Mouse (Mus musculus) heart, embryonic 14.5 days (tissue): ENCODE results near the gene Eif2b3. TPM values are rescaled to one million over a fixed set of nuclear protein-coding genes. Genes with fewer than 3 reads are reported as not detected.

ENCODE experiments used
- ATAC-seq: fragments of 200-750 bp; cut with Nextera tagmentation; 2 replicates; pipeline ENCODE4 v1.8.0; 2017; ENCODE audit warnings: low read depth, moderate TSS enrichment; ENCODE audit not compliant: insufficient number of reproducible peaks, insufficient read depth, low FRiP score
- H3K27ac ChIP-seq, 2 experiments: fragments of 200-500 bp in 1 of 2; fragments of 300-500 bp in 1 of 2; sonication (generic) in 1 of 2; replicated peaks in 1 of 2; 2 replicates each; pipeline ENCODE4 v1.5.1; 2012 to 2014; ENCODE audit warnings: low read depth in 2 of 2, low read length in 2 of 2, control low read depth in 1 of 2, mild to moderate bottlenecking in 1 of 2, mixed read lengths in 1 of 2; ENCODE audit not compliant: control insufficient read depth in 1 of 2, insufficient read depth in 1 of 2
- H3K27me3 ChIP-seq: fragments of 300-500 bp; sonication (generic); 2 replicates; pipeline ENCODE4 v1.6.1; 2014; ENCODE audit warnings: mild to moderate bottlenecking, low read length, control low read depth; ENCODE audit not compliant: control insufficient read depth, insufficient read depth
- H3K36me3 ChIP-seq: fragments of 300-500 bp; sonication (generic); 2 replicates; pipeline ENCODE4 v1.6.1; 2014; ENCODE audit warnings: mild to moderate bottlenecking, control low read depth, low read length, mixed read lengths; ENCODE audit not compliant: control insufficient read depth, insufficient read depth
- H3K4me1 ChIP-seq, 2 experiments: fragments of 200-500 bp in 1 of 2; fragments of 300-500 bp in 1 of 2; sonication (generic) in 1 of 2; 2 replicates each; pipeline ENCODE4 v1.6.1; 2012 to 2014; ENCODE audit warnings: low read length in 2 of 2, control low read depth in 1 of 2, mixed read lengths in 1 of 2; ENCODE audit not compliant: control insufficient read depth in 2 of 2, insufficient read depth in 2 of 2
- H3K4me2 ChIP-seq: fragments of 300-500 bp; sonication (generic); 2 replicates; pipeline ENCODE4 v1.6.1; 2014; ENCODE audit warnings: mild to moderate bottlenecking, low read length
- H3K4me3 ChIP-seq, 2 experiments: fragments of 200-500 bp in 1 of 2; fragments of 300-500 bp in 1 of 2; sonication (generic) in 1 of 2; 2 replicates each; pipeline ENCODE4 v1.5.1; 2012 to 2014; ENCODE audit warnings: low read length in 2 of 2, mild to moderate bottlenecking in 2 of 2, control low read depth in 1 of 2, low read depth in 1 of 2, moderate library complexity in 1 of 2; ENCODE audit not compliant: control insufficient read depth in 1 of 2, insufficient read depth in 1 of 2
- H3K9ac ChIP-seq: fragments of 300-500 bp; sonication (generic); 2 replicates; pipeline ENCODE4 v1.6.1; 2014; ENCODE audit warnings: mild to moderate bottlenecking, low read length
- H3K9me3 ChIP-seq: fragments of 300-500 bp; sonication (generic); 2 replicates; pipeline ENCODE4 v1.6.1; 2016; ENCODE audit warnings: low read length, control low read depth; ENCODE audit not compliant: control insufficient read depth
- WGBS: fragments of 180-500 bp; shearing (Covaris S2); extraction: QIAGEN DNeasy Blood & Tissue Kit; methylation state at CpG from one replicate; pipeline ENCODE4 v1.1.7; 2014; 5-methylcytosine and 5-hydroxymethylcytosine counted together
- polyA plus RNA-seq: library from polyadenylated mRNA; unstranded; fragments of >200 nt; fragmentation: Nextera tagmentation; extraction: Ambion mirVana; gene quantifications from 2 replicates; pipeline ENCODE4 v1.2.1, GENCODE M21; 2014

The Eif2b3 gene
- polyA plus RNA-seq, 1 experiment from 2014 or later, result 22.0 TPM

- Histone ChIP-seq H3K9me3 (no peaks in the 10 kb centered on the region), H3K27me3 (no peaks in the 10 kb centered on the region), H3K4me1 (no peaks in the 10 kb centered on the region), H3K36me3 (peaks cover 42% of the 10 kb centered on the region), H3K4me2 (no peak overlapping the region), H3K27ac (no peak overlapping the region), H3K9ac (no peak overlapping the region), H3K4me3 (no peak overlapping the region)
- ATAC-seq, result no peak
- 90% methylated on average over 4 of the region's 4 CpGs for WGBS
These were observed 14.6 kb upstream of the Eif2b3 start for GRCm38 (mm10) chr4:117004649-117005048.

GRCm38 (mm10) chr4:117005611-117006400 lies 13.4 kb upstream of the Eif2b3 start:
- Histone ChIP-seq H3K9ac (no peak overlapping the region), H3K27me3 (no peaks in the 10 kb centered on the region), H3K36me3 (peaks cover 30% of the 10 kb centered on the region), H3K4me1 (no peaks in the 10 kb centered on the region), H3K4me2 (no peak overlapping the region), H3K27ac (no peak overlapping the region), H3K4me3 (no peak overlapping the region), H3K9me3 (no peaks in the 10 kb centered on the region)
- WGBS, result 70% methylated on average over 7 of the region's 7 CpGs
- no peak for ATAC-seq

DNA sequence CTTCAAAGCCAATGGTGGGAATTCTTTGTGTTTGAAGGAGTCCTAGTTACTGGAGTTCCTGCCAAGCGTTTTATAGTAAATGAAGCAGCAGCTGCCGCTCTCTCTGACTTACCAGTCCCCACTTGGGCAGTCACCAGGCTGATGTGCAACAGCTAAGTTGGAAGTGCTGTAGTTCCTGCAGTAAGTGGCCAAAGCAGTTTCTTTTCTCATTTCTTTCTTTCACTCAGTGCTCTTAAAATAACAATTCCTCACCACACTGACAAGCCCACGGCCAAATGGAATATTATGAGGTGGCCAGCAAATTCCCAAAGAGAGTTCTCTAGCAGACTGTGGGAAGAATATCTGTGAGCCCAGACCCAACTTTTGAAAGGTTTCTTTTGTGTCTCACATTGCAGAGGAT lies 12.1 kb upstream of the Eif2b3 start:
- peaks cover 19% of the 10 kb centered on the region for H3K36me3 ChIP-seq
- H3K9me3 ChIP-seq, result no peaks in the 10 kb centered on the region
- no peak overlapping the region for H3K4me2 ChIP-seq
- no peaks in the 10 kb centered on the region for H3K27me3 ChIP-seq
- H3K27ac ChIP-seq, result no peak overlapping the region
- no peak for ATAC-seq
- 70% methylated on average over 3 of the region's 3 CpGs for WGBS
- H3K4me1 ChIP-seq, result no peaks in the 10 kb centered on the region
- H3K9ac ChIP-seq, result no peak overlapping the region
- no peak overlapping the region for H3K4me3 ChIP-seq

GRCm38 (mm10) chr4:117010231-117010630 lies 9.0 kb upstream of the Eif2b3 start:
- 65% methylated on average over 5 of the region's 5 CpGs for WGBS
- H3K4me3 ChIP-seq, result no peak overlapping the region
- no peaks in the 10 kb centered on the region for H3K4me1 ChIP-seq
- H3K4me2 ChIP-seq, result no peak overlapping the region
- H3K27me3 ChIP-seq, result no peaks in the 10 kb centered on the region
- H3K36me3 ChIP-seq, result no peaks in the 10 kb centered on the region
- no peaks in the 10 kb centered on the region for H3K9me3 ChIP-seq
- ATAC-seq, result no peak
- H3K9ac ChIP-seq, result no peak overlapping the region
- H3K27ac ChIP-seq, result no peak overlapping the region

DNA sequence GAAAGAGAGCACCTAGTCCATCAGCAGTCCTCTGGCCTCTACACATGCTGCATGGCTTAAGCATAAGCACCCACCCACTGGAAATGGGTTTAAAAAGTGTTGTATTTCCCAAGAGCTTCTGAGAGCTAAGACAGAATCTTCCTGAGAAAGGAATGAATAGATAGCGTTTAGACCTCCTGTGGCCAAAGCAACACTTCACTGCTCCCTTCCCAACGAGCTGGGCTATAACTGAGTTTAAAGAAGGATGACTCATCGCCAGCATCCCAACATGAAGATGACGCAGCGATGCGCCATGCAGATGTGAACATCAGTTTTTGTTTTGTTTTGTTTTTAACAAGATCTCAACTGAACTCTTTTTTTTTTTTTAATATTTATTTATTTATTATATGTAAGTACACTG lies 5.6 kb upstream of the Eif2b3 start:
- WGBS, result 78% methylated on average over 6 of the region's 6 CpGs
- H3K27me3 ChIP-seq, result no peaks in the 10 kb centered on the region
- H3K9ac ChIP-seq, result no peak overlapping the region
- H3K27ac ChIP-seq, result no peak overlapping the region
- no peaks in the 10 kb centered on the region for H3K9me3 ChIP-seq
- no peak overlapping the region for H3K4me2 ChIP-seq
- H3K36me3 ChIP-seq, result no peaks in the 10 kb centered on the region
- no peaks in the 10 kb centered on the region for H3K4me1 ChIP-seq
- H3K4me3 ChIP-seq, result no peak overlapping the region
- ATAC-seq, result no peak

DNA sequence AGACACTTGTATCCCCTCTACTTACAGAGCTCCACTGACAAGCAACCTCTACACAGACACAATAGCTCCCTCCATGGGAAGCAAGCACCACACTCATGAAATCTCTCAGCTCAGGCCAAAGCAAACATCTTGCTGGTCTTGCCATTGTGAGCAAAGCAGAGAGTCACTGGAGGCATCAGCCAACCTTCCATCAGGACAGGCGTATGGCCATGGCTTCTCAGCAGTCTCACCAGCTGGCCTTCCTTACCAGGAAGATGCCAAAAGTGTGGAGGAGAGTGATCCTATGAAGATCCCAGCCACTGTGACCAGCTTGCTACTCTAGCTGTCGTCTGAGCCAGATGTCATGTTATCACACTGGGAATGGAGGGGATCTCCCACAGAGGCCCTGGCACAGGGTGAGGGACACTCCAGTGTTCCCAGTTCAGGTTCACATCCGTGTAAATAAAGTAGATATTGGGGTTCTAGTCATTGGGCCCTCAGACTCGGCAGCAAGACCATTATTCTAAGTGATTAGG lies 4.2 kb upstream of the Eif2b3 start:
- Histone ChIP-seq H3K4me1 (peaks cover 0 to 3% of the 10 kb centered on the region in 2 experiments; a peak in 2 of 4 replicates), H3K27ac (no peak overlapping the region), H3K36me3 (no peaks in the 10 kb centered on the region), H3K4me2 (no peak overlapping the region), H3K4me3 (no peak overlapping the region), H3K9ac (no peak overlapping the region), H3K9me3 (no peaks in the 10 kb centered on the region), H3K27me3 (no peaks in the 10 kb centered on the region)
- WGBS, result 52% methylated on average over 4 of the region's 4 CpGs
- ATAC-seq, result no peak

GRCm38 (mm10) chr4:117017738-117018137 lies 1.5 kb upstream of the Eif2b3 start:
- H3K4me1 ChIP-seq, result peaks cover 0 to 8% of the 10 kb centered on the region in 2 experiments; a peak in 2 of 4 replicates
- H3K9me3 ChIP-seq, result no peaks in the 10 kb centered on the region
- peaks cover 7% of the 10 kb centered on the region for H3K36me3 ChIP-seq
- H3K4me2 ChIP-seq, result no peak overlapping the region
- no peaks in the 10 kb centered on the region for H3K27me3 ChIP-seq
- 88% methylated on average over 2 of the region's 2 CpGs for WGBS
- no peak for ATAC-seq
- no peak overlapping the region for H3K9ac ChIP-seq
- no peak overlapping the region for H3K4me3 ChIP-seq
- H3K27ac ChIP-seq, result no peak overlapping the region
